Mouse (Mus musculus) bone marrow macrophage, adult 2 months (primary cell): ENCODE data around the gene C77080.

Experiments
- CTCF ChIP-seq: IDR thresholded peaks from 2 replicates; pipeline ENCODE4 v1.5.1; 2012; ENCODE audit warnings: low read depth, mild to moderate bottlenecking, low read length, moderate library complexity
- POLR2A ChIP-seq: IDR thresholded peaks from 2 replicates; pipeline ENCODE4 v1.6.1; 2012; ENCODE audit warnings: mild to moderate bottlenecking, low read depth, low read length, borderline replicate concordance

DNA sequence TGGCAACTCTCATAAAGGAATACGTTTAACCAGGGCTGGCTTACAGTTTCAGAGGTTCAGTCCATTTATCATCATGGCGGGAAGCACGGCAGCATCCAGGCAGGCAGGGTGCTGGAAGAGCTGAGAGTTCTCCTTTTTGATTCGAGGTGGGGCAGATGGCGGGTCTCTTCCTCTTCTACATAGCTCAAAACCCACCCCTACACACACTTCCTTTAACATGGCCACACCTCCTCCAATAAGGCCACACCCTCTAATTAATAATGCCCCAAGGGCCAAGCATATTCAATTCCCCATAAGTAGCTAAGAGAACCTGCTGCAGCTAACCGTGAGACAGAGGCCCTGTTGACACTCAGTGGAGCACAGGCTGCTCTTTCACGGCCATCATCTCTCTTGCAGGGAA lies 31.6 kb upstream of the C77080 start:
- TF ChIP-seq CTCF (no peak), POLR2A (no peak)
